Mouse (Mus musculus) heart, adult 11 months (tissue): ENCODE results near the gene Fbxo6.
"Not testable (repeated sequence)": the region's sequence is repeated elsewhere in the genome, so short reads cannot be mapped to it uniquely, and the experiment has no call there.

Experiments
- DNase-seq: peaks from one replicate; pipeline ENCODE4 v3.0.0; 2022

Fbxo6 gene

DNA sequence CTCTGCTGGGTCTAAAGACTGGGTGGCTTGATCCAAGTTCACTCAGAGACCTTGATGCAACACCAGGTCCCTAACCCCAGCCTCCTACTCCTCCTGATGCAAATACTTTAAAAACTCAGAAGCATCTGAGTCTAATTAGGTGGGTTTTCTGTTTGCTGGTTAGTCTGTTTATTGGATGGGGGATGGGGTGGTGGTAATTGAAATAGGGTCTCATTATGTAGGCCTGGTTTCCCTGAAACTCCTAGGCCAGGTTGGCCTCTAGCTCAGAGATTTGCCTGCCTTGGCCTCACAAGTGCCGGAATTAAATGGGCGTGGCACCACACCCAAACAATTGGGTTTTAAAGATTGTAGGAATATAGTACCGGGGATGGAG lies 29.3 kb downstream of the Fbxo6 start:
- no peak for DNase-seq

DNA sequence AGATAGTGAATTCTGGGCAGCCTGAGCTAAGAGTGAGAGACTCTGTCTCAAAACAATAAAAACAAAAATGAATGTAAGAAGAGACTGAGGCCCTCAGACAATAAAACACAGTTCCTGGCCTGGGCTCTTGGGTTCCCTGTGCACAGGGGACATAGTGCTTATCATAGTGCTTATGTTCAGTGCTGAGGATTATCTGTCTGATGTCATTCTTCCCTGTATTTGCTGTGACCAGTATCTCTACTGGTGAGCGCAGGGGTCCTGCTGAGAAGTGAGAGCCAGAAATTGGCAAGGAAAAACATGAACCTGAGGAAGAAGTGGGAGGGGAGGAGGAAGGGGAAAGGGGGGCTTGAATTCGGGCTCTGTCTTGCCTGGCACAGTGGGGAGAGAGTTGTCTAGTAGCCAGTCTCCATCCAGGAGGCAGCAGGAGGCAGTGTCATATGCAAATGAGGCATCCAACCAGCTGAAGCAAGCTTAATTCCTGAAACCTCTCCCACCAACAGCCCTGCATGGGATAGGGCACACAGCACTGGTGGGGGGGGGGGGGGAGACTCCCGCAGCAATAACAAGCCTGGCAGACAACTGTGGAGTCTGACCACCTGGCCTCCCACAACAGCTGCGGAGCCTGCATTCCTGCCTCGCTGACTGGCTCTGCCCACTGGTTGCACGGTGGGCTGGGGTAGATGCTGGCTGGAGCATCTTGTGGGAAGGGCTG lies 29.8 kb downstream of the Fbxo6 start:
- no peak for DNase-seq

DNA sequence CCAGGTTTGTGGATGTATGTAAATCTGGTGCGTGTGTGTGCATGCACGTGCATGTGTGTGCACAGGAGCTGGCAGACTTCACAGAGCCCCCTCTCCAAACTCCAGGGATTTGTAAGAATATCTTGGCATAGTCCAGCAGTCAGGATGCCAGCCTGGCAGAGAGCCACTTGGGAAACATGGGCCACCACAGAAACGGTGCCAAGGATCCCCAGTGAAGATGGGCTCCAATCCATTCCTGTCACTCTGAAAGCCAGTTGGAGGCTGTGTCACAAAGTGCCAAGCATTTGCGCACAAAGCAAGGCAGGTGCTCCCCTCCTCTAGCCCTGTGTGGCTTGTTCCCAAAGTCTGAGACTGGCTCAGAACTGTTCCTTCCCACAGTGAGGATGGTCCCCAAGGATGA lies 30.6 kb downstream of the Fbxo6 start:
- no peak for DNase-seq

DNA sequence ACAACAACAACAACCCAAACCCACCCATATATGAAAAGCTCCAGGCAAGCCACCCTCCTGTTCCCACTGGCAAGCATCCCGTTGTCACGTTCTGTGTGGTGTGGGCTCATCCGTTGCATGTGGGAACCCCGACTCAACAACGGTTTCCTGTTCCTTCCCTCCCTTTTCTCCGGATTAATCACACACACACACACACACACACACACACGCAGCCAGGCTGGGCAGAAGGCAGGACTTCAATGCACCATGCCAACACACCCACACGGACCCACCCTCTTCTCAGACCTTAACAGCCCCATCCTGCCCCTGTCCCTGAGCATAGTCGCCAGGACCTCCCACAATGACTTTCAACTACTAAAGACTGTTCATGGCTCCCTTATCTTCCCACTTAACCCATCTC lies 31.4 kb downstream of the Fbxo6 start:
- no peak for DNase-seq

DNA sequence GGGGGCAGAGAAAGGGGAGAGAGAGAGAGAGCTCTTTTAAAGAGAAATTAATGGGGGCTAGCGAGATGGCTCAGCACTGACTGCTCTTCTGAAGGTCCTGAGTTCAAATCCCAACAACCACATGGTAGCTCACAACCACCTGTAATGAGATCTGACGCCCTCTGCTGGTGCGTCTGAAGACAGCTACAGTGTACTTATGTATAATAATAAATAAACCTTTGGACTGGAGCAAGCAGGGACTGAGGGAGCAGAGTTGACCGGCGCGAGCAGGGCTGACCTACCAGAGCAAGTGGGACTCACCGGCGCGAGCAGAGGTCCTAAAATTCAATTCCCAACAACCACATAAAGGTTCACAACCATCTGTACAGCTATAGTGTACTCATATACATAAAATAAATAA lies 32.4 kb downstream of the Fbxo6 start:
- DNase-seq: not testable (repeated sequence)

DNA sequence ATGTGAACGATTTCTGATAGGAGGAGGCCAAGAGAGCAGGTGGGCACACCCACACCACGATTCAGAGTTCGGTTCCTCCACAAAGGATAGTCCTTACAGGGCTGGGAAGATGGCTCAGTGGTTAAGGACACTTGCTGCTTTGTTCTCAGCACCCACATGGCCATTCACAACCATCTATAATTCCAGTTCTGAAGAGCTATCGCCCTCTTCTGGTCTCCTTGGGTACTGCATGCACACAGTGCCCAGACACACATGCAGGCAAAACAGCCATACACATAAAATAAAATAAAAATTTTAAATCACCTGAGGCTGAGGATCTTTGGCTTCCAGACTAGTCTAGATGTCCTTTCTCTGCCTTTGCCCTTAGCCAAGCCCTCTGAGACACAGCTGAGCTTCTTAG lies 34.5 kb downstream of the Fbxo6 start:
- no peak for DNase-seq

DNA sequence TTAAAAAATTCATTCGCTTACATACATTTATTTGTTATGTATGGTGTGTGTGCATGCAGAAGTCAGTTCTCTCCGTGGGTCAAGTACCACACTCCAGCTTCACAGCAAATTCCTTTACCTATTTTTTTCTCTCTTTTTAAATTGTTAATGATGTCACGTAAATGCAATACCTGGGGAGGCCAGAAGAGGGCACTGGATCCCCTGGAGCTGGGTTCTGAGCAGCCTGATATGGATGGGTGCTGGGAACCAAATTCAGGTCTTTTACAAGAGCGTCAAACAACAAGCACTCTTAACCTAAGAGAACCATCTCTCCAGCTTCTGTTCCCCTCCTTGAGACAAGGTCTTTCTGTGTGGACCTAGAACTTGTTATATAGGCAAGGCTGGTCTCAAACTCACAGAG lies 35.3 kb downstream of the Fbxo6 start:
- DNase-seq: no peak

DNA sequence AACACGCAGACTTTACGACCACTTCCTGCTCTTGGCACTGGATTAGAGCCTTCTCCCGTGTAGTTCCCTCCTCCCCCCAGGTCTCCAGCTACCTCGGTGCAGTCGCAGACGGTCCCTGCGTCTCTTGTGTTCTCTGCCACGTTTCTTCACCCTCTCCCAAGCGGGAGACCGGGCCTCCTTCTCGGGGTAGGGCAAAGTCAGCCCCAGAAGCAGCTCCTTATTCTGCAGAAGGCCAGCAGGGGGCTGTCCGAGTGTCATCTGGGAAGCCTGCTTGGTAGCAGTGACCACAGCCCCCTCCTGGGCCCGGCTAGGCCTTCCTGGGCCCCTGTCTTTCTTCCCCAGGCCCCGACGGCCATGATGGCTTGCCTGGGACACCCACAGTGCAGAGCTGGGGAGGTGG lies 36.5 kb downstream of the Fbxo6 start:
- DNase-seq: peak; percentile 93

DNA sequence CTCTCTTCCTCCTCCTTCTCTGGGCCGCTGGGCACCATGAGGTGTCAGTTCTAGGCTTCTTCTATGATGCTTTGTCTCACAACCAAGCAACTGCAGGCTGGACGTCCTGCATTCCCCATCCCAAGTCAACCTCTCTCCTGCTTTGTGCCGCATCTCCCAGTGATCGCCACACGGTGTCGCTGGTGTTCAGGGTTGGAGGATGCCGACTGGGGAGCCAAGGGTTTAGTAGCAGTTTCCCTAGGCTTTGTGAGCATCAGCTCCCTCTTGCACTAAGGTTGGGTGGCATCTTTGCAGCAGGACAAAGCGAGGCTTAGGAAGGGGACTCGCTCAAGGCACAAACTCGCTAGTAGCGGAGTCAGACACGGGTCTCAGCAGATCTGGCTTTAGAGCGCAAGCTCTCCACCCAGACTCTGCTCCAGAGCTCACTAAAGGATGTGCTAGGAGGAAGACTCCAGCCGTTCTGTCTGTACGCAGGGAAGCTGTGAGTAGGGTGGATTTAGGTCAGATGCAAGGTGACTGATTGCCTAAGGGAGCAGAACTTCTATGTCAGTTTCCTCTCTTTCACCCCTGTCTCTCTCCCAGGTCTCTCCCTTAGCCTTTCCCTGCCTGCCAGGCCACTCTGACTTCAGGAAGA lies 37.1 kb downstream of the Fbxo6 start:
- peak; percentile 96 for DNase-seq

DNA sequence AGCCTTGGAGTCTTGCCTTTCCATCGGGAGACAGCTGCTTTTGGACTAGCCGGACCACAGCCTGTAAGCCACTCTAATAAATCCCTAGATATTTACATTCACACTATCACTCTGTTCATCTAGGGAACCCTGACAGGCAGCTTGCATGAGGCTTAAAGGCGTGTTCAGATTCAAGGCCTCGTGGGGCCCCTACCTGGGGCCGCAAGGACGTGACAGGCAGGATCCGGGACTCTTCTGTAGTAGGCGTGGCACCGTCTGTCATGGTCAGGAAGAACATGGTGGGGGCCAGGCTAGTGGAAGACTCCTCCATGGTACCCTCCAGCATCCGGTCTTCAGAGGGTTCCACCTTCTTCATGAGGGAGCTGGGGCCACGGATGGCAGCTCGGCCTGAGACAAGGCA lies 39.4 kb downstream of the Fbxo6 start:
- DNase-seq: no peak

DNA sequence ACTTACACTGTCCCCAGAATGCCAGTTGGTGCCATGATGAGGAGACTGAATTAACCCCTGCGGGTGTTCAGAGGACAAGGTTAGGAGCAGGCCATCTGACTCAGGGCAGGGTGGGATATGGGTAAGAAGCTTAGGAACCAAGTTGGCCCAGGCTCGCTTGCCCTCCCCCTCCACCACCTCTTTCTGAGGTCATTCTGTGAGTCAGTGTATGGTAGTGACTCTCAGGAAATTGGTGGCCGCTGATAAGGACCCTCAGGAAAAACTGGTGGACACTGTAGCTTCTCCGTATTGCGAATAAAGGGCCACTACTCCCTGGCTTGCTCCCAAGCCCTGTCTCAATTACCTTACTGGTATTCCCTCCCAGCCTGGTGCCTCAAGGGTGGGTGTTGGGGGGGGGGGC lies 42.7 kb downstream of the Fbxo6 start:
- DNase-seq: no peak

DNA sequence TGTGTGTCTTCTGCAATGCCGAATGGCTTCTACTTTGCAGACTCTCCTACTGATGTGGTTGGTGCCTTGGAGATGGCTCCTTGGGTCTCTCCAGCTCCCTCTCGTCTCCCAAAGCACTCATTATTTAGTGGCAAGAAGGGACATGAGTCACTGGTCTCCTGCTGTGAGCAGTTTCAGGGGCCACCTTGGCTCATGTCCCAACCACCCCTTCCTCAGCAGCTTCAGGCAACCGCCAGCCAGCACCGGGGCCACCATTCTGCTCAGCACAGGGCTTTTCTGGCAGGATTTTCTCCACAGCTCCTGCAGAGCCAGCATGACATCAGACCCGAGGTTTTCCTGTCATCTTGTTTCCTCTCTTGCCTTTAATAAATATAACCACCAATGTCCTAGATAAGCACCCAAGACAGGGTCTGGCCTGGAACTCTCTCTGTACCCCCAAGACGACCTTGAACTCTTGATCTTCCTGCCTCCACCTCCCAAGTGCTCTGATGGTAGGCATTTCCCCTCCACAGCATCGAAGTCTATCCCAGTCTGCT lies 43.3 kb downstream of the Fbxo6 start:
- DNase-seq: no peak

DNA sequence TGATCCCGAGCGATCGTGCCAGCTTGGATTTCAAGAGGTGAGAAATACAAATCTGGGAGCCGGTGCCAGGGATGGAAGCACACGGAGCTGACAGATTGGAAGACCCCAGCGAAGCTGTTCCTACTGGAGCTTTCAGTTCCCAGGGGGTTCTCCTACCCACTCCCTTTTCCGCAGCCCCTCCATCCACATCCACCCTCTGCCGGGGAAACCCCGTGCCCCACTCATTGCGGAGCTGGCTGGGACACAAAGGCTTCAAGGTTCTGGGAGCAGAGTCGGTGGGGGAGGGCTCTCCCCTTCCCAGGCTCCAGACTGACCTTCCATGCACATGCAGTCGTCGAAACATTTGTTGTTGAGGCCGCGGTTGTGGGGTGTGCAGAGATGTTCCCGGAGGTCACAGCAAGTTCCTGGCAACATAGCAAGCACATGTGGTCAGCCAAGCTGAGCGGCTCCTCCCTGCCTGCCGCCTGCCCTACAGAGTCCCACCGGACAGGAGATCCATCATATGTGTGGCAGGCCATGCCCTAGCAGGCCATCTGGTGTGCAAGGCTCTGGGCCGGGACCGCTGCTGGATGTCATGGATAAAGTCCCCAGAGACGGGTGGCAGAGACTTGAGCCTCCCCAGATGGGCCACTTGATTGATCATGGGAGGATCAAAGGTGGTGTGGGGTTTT lies 44.2 kb downstream of the Fbxo6 start:
- peak; percentile 94 for DNase-seq

DNA sequence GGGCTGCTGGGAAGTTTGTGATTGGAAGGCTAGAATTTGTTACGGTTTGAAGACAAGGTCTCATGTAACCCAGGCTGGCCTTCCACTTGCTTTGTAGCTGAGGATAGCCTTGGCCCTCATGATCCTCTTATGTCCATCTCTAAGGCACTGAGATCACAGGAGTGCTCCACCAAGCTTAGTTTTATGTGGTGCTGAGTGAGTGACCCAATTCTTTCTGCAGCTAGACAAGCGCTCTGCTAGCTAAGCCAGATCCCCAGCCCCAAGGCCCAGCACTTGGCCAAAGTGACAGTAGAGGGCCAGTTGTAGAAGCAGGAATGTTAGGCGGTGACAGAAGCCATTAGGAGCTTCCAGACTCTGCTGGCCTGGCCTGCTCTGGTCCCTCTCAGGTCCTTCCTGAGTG lies 47.8 kb downstream of the Fbxo6 start:
- DNase-seq: no peak

DNA sequence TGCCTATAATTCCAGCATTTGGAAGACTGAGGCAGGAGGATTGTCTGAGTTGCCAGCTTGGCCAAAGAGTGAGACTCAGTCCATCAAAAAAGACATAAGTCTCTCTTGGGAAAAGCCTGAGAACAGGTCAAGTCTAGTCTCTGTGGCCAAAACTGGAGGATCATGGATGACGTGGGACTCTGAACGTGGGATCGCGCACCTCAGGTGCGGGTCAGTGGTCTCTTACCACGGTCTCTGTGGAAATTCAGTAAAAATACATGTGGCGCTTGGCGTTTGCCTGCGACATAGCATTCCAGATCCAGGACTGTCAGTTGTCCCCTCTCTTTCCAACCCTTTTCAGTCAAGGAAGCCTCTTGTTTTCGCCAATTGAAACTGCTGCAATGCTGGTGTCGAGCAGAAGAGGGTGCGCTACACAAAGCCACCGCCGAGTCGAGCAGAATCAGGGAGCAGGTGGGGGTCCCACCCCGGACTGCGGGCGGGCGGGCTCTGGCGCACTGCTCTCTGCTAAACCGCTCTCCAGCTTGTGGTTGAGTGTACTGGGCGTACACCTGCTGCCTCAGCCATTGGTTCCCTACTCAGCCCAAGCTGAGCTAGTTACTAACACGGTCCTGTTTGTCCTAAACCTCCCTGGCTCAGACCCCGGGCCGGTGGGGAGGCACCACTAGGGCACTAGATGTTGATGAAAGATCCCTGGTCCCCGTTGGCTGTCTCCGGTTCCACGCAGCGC lies 50.0 kb downstream of the Fbxo6 start:
- peak; percentile 94 for DNase-seq

DNA sequence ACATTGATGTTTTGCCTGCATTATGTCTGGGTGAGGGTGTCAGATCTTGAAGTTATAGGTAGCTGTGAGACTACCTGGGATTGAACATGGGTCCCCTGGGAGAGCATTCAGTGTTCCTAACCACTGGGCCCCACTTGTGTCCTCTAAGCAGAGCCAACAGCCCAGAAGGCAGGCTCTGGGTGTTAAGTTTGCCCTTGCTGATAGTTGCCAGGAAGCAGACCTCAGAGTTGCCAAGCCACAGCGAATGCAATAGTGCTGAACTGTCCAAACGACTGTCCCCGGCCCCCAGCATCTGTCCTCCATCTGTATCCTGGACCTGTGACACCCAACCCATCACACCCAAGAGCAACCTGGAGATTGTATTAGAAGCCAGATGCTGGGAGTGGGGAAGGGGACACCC lies 53.3 kb downstream of the Fbxo6 start:
- DNase-seq: peak; percentile 79

DNA sequence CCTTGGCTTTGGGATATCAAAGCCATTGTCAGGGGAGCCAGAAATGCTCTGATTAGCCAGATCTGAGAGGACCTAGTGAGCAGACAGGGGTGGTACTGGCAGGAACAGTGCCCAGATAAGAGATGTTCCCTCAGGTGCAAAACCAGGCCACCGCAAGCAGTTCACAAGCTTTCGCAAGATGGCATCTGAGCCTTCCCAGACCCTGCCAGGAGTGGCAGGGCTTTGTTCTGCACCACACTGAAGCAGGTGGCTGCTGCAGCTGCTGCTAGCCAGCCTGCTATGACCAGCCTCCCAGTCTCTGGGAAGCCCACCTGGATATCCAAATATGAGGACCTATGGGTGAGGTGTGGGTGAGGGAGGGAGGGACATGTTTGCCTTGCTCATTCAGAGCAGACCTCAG lies 54.0 kb downstream of the Fbxo6 start:
- no peak for DNase-seq
